Mouse (Mus musculus) monocyte, adult 5-6 weeks (primary cell): ENCODE measurements around the gene Zfp882. TPM values are rescaled to one million over a fixed set of nuclear protein-coding genes. Genes with fewer than 3 reads are reported as not detected.
"Not testable (repeated sequence)": the region's sequence is repeated elsewhere in the genome, so short reads cannot be mapped to it uniquely, and the experiment has no call there.

Experiments
- ATAC-seq: fragments of 153-309, 156-312 bp; replicated peaks from 2 replicates; pipeline ENCODE4 v1.8.0; 2017; ENCODE audit warnings: mild to moderate bottlenecking; ENCODE audit not compliant: low TSS enrichment, insufficient number of reproducible peaks, severe bottlenecking, poor library complexity, low FRiP score
- total RNA-seq: library from RNA; stranded (forward); fragments of 200-1000, 200-491, 200-594 nt; gene quantifications from 3 replicates; pipeline ENCODE4 v1.2.3, GENCODE M21; 2017

Gene Zfp882
- total RNA-seq, 1 experiment from 2014 or later = 4.1 TPM

DNA sequence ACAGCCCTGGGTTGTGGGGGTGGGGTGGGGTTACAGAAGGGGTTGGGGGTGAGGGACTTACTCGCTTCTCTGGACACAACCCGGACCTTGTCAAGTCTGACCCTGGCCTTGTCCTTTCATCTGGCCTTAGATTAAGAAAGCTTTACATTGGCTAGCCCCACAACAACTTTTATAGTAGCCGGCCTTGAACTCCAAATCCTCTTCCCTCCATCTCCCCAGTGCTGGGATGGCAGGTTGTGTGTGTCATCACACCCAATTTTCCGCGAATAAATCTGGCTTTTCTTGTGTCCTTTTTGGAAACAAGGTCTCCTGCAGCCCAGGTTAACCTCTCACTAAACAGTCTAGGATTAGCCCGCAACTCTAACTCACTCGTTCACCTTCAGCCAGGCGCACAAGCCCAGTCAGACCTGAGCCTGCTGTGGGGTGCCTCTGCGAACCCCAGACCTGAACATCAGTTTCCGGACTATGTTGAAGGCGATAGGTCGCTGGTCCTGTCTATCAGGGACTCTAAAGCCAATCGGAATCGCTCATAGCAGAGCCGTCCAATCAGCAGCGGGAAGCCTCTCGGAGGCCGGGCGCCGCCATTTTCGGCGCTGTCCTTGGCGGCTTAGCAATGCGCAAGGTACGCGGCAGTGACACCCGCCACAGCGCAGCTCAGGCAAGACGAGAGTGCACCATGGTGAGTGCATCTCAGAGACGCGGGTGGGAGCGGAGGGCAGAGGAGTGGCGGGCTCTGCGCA lies 42.2 kb downstream of the Zfp882 start, which contains the start of gene Zfp961:
Gene Zfp961 (plus strand): TSS at position 557 of the 740 bp plus-strand sequence.
- ATAC-seq = peak; percentile 100

DNA sequence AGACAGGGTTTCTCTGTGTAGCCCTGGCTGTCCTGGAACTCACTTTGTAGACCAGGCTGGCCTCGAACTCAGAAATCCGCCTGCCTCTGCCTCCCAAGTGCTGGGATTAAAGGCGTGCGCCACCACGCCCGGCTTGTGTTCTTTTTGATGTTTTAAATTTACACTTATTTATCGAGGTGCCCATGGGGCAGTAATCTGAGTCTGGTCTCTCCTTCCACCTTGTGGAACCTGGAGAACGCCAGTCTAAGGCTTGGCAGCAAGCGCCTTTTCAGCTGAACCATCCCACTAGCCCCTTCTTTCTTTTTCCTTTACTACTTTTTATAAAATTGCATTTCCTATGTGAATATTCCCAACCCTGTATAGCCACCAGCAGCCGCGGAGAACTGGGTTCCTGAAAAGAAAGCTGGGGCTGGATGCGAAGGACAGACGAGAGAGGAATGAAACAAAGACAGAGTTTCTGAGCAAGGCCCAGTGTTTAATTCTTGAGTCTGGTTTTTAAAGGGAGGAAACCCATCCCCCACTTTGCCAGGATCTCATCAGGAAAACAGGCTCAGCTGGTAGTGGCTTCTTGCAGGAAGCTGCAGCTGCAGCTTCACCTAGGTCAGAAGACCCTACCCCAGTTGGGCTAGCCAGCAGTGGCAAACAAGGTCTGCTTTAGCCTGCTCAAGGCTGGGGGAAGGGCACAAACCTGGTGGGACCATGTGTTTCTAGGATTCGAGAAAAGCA lies 43.2 kb downstream of the Zfp882 start:
- ATAC-seq = no peak

DNA sequence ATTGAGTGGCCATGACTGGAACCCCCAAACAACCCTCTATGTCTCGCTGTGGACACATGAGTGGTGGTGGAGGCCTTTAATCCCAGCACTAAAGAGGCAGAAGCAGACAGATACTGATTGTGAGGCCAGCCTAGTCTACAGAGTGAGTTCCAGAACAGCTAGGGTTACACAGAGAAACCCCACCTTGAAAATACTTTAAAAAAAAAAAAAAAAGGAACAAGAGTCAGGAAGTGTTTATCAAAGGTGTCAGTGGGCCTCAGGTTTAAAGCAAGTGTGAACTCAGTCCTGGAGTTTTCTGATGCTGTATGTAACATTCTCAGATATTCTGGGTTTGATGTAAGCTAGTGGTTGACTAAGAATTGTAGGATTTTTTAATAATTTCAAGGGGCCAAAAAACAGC lies 44.1 kb downstream of the Zfp882 start:
- no peak for ATAC-seq

DNA sequence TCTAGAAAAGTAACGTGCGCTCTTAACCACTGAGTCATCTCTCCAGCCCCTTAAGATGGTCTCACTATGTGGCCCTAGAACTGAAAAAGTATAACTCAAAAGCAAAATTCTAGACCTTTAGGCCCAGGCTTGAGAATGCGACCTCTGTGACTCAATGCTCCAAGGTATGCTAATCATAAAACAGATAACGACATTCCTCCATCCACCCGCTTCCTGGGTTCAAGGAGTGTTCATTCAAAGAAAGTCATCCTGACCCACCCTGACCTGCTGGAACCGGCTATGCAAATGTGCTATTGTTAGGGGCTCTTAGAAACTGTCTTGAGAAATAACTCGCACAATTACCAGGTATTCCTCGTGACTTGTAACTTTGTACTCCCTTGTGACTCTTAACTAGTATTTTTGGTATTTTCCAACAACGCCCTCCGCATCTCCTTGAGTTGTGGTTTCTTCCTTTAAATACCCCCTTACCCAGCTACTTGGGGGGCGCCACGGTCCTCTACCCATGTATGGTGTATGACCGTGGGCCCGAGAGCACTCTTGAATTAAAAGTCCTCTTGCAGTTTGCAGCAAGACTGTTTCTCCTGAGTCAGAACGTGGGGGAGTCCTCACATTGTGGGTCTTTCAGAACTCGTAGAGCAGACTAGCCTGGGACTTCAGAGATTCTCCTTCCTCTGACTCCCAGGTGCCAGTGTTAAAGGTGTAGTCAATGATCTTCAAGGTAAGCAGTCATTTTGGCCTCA lies 44.7 kb downstream of the Zfp882 start:
- ATAC-seq = not testable (repeated sequence)

DNA sequence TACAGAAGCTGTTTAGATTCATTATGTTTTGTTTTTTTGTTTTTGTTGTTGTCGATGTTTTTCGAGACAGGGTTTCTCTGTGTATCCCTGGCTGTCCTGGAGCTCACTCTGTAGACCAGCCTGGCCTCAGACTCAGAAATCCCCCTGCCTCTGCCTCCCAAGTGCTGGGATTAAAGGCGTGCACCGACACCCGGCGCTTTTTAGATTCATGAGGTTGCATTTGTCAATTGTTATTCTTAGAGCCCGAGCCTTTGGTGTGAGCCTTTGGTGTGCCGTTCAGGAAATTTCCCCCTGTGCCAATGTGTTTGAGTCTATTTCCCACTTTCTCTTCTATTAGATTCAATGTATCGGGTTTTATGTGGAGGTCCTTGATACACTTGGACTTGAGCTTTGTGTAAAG lies 46.3 kb downstream of the Zfp882 start:
- ATAC-seq = no peak

DNA sequence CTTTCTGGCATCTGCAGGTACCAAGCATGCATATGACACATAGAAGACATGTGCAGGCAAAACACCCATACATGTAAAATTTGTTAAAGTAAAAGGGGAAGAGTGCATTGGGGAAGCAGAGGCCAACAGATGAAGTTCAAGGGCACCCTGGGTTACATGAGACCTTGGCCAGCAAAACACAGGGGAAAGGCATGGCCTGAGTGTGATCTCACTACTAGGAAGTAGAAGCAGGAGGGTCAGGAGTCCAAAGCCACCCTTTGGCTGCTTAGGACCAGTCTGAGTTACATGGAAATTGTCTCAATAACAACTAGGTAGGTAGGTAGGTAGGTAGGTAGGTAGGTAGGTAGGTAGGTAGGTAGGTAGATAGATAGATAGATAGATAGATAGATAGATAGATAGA lies 52.1 kb downstream of the Zfp882 start:
- no peak for ATAC-seq

DNA sequence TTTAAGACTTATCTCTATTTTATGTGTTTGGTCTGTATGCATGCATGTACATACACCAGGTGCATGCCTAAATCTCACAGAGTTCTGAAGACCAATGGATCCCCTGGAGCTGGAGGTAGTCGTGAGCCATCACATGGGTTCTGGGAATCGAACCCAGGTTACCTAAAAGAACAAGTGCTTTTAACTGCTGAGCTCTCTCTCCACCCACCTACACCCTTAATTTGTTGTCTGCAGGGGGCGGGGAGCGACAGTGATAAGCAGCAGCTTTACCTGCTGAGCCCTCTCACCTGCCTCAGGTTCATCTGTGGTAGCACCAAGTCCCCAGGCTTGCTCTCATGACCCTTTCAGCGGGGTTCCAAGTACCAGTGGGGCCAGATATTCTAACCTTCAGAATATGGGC lies 53.4 kb downstream of the Zfp882 start:
- ATAC-seq = no peak

DNA sequence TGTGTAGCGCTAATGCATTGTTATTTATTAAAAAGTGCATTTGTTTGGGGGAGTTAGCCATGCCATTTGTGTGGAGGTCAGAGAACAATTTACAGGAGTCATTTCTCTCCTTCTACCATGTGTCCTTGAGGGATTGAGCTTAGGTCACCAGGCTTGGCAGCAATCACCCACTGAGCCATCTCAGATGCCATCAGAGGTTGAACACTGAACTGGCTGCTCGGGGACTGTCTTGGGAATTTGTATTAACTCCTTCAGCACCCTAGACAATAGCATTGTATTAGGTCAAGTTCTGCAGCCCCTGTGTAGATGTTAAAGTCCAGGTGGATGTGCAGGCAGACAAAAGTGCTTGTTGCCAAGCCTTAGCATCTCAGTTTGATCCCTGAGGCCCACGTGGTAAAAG lies 55.6 kb downstream of the Zfp882 start:
- ATAC-seq = no peak

DNA sequence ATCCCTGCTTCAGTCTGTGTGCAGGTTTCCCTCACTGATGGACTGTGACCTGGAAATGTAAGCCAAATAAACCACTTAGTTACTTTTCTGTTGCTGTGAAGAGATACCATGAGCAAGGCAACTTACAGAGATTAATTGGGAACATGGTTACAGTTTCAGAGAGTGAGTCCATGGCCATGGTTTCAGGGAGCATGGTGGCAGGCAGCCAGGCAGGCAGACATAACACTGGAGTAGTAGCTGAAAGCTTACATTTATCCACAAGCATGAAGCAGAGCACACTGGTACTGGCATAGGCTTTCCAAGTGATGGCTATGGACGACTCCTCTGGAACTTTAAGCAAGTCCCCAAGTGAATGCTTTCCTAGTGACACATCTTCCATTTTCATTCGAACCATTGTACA lies 56.8 kb downstream of the Zfp882 start:
- ATAC-seq = no peak

Other genes starting within 250 kb of the Zfp882 start
- 0.21 to 0.97 TPM (median 0.29 TPM) in 3 replicates for gene Unc13a, start 236.9 kb upstream of the Zfp882 start, total RNA-seq
- 7.1 to 25.6 TPM (median 11.2 TPM) in 3 replicates for gene Jak3, start 232.3 kb upstream of the Zfp882 start, total RNA-seq
- 14.1 TPM in 1 of 3 replicates, not detected in the others for gene Insl3, start 219.4 kb upstream of the Zfp882 start, total RNA-seq
- 0.29 to 0.75 TPM in 2 of 3 replicates, not detected in the other for gene B3gnt3, start 206.8 kb upstream of the Zfp882 start, total RNA-seq
- gene Fcho1, start 182.9 kb upstream of the Zfp882 start, total RNA-seq = 17.3 to 92.4 TPM (median 17.6 TPM) in 3 replicates
- gene Zfp709, start 26.6 kb upstream of the Zfp882 start, total RNA-seq = 9.5 to 30.7 TPM (median 18.6 TPM) in 3 replicates
- 17.3 to 28.3 TPM (median 20.4 TPM) in 3 replicates for gene Zfp617, start within 50 bp of the Zfp882 start, total RNA-seq
- gene Zfp961, start 42.4 kb downstream of the Zfp882 start, total RNA-seq = 14.6 to 36.2 TPM (median 26.4 TPM) in 3 replicates
- 153 to 273 TPM (median 260 TPM) in 3 replicates for gene Cyp4f18, start 101.0 kb downstream of the Zfp882 start, total RNA-seq
- not detected in 3 replicates for gene Olfr372, start 132.6 kb downstream of the Zfp882 start, total RNA-seq
- gene Olfr373, start 174.6 kb downstream of the Zfp882 start, total RNA-seq = not detected in 3 replicates
- 0.21 to 0.49 TPM in 2 of 3 replicates, not detected in the other for gene Olfr374, start 198.4 kb downstream of the Zfp882 start, total RNA-seq
- gene Tpm4, start 226.4 kb downstream of the Zfp882 start, total RNA-seq = 902 to 973 TPM (median 947 TPM) in 3 replicates